Mouse (Mus musculus) thymus, postnatal 25 days (tissue): Measurements from ENCODE around the gene Rassf8.

Source experiments
- DNase-seq: peaks from one replicate; pipeline ENCODE4 v3.0.0; 2022

The Rassf8 gene

GRCm38 (mm10) chr6:145747671-145748640, 1.4 kb downstream of the Rassf8 start:
- no peak for DNase-seq

DNA sequence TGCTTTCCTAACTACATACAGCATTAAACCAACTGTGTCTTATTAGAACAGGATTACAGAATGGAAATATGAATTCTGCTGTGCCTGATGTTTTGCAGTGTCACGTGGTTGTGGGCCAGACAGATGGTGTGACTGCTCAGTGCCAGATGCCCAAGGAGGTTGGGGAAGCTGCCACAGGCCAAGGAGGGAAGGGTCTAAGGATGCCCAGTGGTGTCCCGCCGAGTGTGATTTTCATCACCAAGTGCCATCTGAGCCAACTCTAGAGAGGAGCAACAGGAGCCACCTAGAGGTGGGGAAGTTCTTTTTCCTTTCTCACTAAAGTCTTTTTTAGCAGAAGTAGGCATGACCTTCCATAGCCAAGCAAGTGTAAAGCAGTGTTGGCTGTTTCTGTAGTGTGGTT, 3.8 kb downstream of the Rassf8 start:
- no peak for DNase-seq

DNA sequence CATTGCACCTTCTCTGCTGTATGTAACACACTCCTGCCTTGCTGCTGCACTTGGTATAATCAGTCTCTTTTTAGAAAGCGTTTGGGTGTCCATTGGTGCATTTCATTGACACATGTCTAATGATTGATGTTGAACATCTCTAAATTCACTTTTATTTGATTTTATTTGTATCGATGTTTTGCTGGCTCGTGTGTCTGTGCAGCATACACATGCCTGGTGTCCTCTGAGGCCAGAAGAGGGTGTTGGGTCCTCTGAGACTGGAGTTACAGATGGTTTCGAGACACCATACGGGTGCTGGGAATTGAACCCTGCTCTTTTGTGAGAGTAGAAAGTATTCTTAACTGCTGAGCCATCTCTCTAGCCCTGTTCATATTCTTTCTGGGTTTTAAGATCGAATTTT, 6.7 kb downstream of the Rassf8 start:
- DNase-seq: no peak

DNA sequence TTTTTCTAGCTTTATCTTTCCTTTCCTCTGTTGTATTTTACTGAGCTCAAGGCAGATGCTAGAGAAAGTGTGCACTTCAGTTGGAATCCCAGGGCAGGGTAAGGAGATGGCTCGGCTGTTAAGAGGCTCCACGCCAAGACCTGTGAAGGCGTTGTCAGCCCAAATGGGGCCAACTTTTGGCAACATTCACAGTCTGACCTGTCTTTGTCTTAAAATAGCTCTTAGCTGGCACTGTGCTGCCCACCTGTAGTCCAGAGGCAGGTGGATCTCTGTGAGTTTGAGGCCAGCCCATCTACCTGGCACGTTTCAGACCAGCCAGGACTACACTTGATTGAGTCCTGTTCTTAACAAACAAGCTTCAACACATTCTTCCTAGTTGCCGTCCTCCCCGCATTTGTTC, 7.9 kb downstream of the Rassf8 start:
- DNase-seq: no peak

GRCm38 (mm10) chr6:145755942-145756639, 9.5 kb downstream of the Rassf8 start:
- DNase-seq: no peak

GRCm38 (mm10) chr6:145756640-145757005, 10.1 kb downstream of the Rassf8 start:
- no peak for DNase-seq

DNA sequence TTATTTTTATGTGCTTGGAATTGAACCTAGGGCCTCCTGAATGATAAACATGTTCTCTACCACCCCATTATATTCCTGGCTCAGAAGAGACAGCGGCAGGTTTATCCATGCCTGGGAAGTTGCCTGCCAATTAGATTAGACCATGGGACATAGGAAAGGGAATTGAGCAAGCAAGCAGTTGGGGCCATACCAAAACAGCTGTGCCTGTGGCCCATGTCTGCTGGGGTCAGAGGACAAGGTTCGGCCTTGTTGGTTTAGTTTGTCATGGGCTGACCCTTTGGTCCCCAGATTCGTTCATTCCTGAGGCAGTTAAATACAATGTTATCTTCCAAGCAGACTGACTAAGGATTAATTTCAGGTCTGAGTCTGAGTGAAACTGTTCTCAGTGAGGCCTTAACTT, 10.8 kb downstream of the Rassf8 start:
- no peak for DNase-seq

DNA sequence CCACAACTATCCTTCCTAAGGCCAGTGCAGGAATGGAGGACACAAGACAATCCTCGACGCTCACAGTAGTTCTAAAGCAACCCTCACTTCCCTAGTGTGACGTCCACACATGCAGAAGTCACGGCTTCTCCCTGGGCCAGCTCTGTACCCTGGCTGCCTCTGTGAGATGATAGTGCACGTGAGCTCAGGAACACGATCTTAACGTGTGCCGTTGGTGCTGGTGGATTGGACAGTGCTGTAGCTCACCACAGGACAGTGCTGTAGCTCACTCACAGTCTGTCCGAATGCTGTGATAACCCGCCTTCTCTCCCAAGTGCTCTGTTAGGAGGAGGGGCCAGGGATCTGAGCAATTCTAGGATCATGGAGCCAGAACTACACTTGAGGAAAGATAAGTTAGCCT, 12.1 kb downstream of the Rassf8 start:
- no peak for DNase-seq

DNA sequence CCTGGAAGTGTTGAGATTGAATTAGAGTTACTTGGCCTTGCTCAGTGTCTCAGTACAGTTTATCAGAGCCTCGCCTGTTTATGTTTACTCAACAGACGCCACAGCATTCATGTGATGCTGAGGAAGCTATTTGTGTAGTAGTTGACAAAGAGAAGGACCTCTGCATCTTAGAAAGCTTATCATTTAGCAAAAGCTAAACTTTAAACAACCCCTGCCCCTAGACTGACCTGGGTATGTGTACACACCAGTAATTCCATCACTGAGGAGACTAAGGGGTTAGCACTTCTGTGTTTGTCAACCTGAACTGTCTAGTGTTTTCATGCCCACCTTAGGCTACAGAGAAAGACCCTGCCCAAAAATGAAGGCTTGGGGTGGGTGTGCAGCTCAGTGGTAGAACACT, 12.9 kb downstream of the Rassf8 start:
- DNase-seq: no peak

DNA sequence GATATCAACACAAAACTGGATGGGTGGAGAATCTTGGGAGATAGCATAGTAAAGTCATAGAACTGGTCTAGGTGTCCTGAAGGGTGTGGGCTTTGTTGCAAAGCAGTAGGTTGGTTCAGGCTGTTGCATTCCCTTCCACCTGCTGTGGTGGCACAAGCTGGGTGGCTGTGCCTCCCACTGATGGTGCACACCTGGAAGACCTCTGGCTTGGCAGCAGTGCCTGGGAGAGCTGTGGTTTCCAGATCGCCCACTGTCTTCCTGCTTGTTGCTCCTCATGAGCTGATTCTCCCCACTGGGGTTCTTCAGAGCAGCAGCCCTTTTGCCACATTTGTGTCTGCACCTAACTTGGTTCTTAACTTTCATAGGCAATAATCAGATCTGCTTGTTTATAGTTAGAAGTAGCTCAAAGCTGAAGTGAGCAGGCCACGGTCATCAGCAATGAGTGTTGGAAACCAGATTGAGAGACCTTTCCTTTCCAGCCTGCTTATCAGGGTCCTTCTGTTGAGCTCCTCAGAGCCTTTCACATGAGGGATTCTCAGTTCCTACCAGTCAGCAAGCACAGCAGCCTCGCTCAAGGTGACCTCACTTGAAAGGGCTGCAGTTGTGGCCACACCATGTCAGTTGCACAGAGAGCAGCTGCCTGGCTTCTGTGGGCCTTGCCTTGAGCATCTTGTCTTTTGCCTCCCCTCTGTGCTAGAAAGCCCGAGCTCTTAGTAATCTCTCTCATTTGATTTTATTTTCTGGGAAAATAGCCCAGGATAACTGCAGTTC, 13.9 kb downstream of the Rassf8 start:
- DNase-seq: peak; percentile 40

DNA sequence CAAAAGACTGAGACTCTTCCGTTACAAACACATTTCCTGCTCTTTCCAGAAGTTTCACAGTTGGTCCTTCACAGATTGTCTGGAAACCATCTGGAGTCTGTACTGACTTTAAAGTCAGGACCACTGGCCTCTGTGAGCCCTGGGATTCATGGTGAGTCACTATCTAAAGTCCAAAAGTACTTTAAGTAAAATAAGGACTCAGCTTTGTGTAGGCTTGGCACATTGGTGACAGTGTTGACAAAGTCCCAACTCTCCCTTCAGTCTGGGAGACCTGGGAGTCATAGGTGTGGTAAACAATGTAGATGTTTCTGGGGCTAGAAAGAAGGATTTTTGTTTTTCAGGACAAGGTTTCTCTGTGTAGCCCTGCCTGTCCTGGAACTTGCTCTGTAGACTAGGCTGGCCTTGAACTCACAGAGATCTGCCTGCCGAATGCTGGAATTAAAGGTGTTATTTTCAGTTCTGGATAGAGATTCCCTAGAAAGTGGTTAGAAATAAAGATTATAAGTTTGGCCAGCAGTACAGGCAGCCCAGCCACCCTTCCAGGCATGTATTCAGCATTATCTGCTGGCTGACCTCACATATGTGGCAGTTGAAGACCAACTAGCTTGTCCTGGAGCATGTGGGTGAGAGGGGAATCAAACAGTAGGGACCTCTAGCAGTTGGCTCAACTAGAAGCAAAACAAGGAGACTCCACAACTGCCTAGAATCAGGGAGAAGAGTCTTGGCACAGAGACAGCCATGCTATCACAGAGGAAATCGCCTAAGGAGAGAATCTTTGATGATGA, 14.8 kb downstream of the Rassf8 start:
- DNase-seq: no peak

GRCm38 (mm10) chr6:145762016-145762415, 15.5 kb downstream of the Rassf8 start:
- DNase-seq: no peak

DNA sequence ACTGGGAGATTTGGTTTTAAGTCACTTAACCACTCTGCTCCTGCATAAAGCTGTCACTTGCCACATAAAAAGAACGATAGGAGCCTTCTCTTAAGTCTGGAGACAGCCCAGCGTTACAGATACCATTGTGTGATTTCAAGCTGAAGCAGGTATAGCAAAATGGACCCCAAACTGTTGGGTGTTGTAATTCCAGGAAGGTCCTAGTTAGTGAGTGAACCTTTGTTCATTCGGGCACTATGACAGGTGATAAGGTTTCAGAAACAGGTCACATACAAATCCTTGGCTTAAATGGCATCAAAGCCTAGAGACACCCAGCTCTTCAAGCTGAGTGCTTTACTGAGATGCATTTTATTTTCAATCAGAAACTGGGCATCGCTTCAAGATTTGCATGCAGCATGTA, 16.5 kb downstream of the Rassf8 start:
- no peak for DNase-seq

DNA sequence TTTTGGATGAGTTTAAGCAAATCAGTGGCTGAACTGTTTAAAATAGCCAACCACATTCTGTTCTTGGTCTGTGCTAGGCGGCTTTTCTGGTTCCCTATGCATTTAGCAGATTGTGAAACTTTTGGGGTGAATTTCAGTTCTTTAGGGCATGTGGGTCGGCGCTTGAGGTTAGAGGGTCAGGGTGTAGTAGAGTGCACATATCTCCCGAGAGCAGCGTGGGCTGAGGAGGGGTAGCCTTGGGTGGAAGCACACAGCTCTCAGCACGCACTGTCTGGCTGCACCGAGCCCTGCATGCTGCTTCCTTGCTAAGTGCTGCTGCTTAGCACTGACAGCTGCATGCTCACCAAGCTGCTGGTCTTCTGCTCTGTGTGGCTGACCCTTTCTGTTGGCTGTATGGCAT, 18.5 kb downstream of the Rassf8 start:
- DNase-seq: no peak

DNA sequence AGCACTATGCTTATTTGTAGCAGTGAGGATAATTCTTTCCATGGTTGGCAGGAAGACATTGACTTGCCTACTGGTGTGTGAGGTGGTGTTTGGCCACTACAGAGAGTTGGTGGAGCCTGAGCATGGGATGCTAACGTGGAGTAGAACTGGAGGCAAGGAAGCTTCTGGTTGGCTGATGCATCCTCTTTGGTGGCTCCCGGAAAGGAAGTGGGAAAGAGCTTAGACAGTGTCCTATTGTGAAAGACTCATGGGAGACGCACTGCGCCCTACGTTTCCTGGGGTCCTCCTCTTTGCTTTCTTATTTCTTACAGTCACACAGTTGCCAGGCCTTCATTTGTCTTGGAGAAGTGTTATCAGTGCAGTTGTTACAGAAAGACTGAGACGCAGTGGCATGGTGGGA, 20.4 kb downstream of the Rassf8 start:
- no peak for DNase-seq

DNA sequence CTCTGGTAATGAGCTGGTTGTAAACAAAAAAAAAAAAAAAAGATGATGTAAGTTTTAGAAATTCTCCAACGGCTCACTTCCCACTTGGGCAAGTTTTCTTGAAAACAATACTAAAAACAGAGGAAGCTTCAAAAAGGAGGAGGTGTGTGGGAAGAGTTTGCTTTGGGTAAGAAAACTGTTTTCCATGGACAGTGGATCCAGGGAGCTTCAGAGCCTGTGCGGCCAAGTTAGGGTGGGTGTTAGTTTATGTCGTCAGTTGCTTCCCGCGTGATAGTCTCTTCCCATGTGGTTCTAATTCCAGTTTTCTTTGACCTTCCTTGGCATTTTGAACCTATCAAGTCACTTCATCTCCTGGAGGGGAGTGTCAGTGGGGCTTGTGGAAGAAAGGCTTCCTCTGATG, 21.1 kb downstream of the Rassf8 start:
- DNase-seq: no peak

DNA sequence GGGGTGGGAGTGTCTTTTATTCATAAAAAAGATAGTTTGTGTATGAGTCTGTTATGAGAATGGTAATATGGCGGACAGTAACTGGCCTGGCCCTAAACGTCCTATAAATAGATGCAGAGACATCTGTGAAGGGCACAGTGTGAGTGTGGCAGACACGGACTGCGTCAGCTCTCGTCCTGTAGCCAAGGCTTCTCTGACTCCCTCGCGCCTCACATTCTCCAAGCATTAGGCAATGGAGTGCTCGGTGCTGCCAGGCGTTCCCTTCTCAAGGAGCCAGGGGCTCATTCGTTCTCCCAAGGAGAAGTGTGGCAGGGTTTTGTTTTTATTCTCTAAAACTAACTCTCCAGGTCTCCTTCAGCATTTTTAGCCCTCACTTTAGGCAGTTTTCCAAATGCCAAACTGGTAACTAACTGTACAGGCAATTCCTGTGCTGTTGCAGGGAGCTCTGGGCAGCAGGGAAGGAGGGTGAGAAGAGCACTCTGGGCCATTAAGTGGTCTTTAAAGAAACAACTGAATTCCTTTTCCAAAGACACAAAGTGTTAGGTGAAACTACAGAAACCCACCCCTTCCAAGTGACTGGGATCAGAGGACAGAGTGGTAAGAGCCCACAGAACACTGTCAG, 22.2 kb downstream of the Rassf8 start:
- no peak for DNase-seq

- no peak for DNase-seq
Measured at GRCm38 (mm10) chr6:145769855-145770254, 23.3 kb downstream of the Rassf8 start.

GRCm38 (mm10) chr6:145770272-145771000, 23.9 kb downstream of the Rassf8 start:
- no peak for DNase-seq

DNA sequence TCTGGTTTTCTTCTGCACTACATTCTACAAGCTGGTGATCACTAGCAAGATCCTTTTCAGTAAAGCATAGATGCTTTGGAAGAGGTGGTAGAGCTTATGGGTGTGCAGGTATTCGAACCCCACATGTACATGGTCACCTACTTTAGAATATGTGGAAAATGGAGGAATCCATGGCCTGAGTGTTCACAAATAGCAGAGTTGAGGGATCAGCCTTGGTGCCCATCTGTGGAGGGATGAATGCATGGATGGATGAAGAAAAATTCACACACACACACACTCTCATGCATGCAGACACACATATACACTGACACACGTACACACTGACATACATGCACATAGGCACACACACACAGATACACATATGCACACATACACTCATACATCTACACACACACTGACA, 27.9 kb downstream of the Rassf8 start:
- DNase-seq: no peak

DNA sequence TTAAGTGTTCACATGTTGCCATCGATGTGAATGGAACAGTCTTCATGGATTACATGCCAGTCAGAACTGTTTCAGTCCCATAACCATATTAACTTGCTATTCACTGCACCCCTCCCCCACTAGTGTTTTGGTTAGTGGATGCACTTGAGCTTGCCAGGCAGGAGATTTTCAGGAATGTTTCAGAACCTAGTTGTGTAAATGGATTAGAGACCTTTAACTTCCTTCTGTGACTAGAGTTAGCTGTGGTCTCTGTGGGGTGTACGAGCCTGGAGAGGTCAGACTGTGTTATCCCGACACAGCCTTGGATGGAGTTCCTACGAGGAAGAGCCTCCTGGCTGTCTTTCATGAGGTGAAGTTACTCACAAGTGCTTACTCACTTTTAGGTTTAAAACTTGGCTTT, 29.7 kb downstream of the Rassf8 start:
- DNase-seq: no peak

DNA sequence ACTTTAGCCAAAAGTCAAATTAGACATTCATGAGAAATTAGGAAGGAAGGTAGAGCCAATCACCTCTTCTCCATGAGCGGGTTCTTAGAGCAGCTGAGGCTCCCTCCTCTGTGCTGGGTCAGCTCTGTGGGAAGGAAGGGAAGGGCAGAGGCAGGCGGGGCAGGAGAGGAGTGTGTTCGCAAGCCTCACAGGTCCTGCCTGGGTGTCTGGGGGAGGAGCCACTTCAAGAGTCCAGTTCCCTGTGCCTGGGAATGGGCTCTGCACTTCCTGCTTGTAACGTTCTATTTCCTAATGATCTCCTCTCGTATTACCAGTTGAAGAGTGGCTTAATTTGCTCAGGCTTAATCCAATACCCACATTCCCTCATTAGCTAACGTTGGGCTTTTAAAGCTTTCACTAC, 32.8 kb downstream of the Rassf8 start:
- no peak for DNase-seq
